Comparison of ENCODE assay signal across 26 mouse cellular contexts in genomic region chr9:14758590-14758989, GRCm38 (mm10). TPM values are rescaled to one million over a fixed set of nuclear protein-coding genes. Genes with fewer than 3 reads are reported as not detected.
DNase-seq lines count a peak whose midpoint lies in the region; ATAC-seq and TF ChIP-seq lines count a peak whose summit lies in the region.
"Had no signal": no experiment of that assay in that cellular context is flagged by ENCODE, and none has a peak within 500 bp of the region (broad histone marks: within the 10 kb centered on the region; RNA-seq: fewer than 3 reads in every experiment).

No protein-coding gene starts in this region.

- H3K79me2 ChIP-seq in liver, adult 2 months (ENCODE audit: control insufficient read depth, insufficient read depth, low read length) = no peaks in the 10 kb centered on the region

- TF ChIP-seq POLR2A in liver, adult 2 months (IDR thresholded peaks at IDR 0.05; ENCODE audit: extremely low read depth, insufficient read depth, low read length) = no peak
- no peak for TF ChIP-seq POLR2A in bone marrow, adult 2 months (IDR thresholded peaks at IDR 0.05; ENCODE audit: borderline replicate concordance, control insufficient read depth, low read depth, low read length)

- H3K4me3 ChIP-seq in liver, adult 2 months (ENCODE audit: insufficient read depth, low read depth, low read length) = no peak overlapping the region
- H3K4me3 ChIP-seq in liver, embryonic 11.5 days (ENCODE audit: low read depth, low read length) = no peak overlapping the region
- H3K4me3 ChIP-seq in bone marrow, adult 2 months (replicated peaks; ENCODE audit: control insufficient read depth, low read depth, low read length) = no peak overlapping the region
- H3K4me3 ChIP-seq: gastrocnemius, adult 2 months; hindbrain, embryonic 15.5 days; layer of hippocampus, adult 2 months; limb, embryonic 15.5 days; stomach, embryonic 15.5 days had no signal

- no peaks in the 10 kb centered on the region for H3K9me3 ChIP-seq in liver, embryonic 11.5 days (ENCODE audit: control insufficient read depth, low read length)
- H3K9me3 ChIP-seq: hindbrain, embryonic 15.5 days; limb, embryonic 15.5 days; stomach, embryonic 15.5 days had no signal

- WGBS in liver, adult 2 months = 59% methylated on average over 7 of the region's 7 CpGs
- 47% methylated on average over 7 of the region's 7 CpGs for WGBS in liver, embryonic 11.5 days
- 23% methylated on average over 7 of the region's 7 CpGs for WGBS in bone marrow, adult 2 months

- no peaks in the 10 kb centered on the region for H3K27me3 ChIP-seq in liver, adult 2 months (ENCODE audit: control insufficient read depth, insufficient read depth, low read length)
- no peaks in the 10 kb centered on the region for H3K27me3 ChIP-seq in liver, embryonic 11.5 days (replicated peaks; ENCODE audit: control insufficient read depth, insufficient read depth, low read length)
- H3K27me3 ChIP-seq: hindbrain, embryonic 15.5 days; stomach, embryonic 15.5 days had no signal

- no peak overlapping the region for H3K9ac ChIP-seq in liver, adult 2 months (ENCODE audit: low read depth, low read length)
- no peak overlapping the region for H3K9ac ChIP-seq in liver, embryonic 11.5 days (ENCODE audit: low read depth, low read length)
- H3K9ac ChIP-seq: hindbrain, embryonic 15.5 days; limb, embryonic 15.5 days; stomach, embryonic 15.5 days had no signal

- no peak overlapping the region for H3K27ac ChIP-seq in liver, adult 2 months (replicated peaks; ENCODE audit: insufficient read depth, low read depth, low read length)
- H3K27ac ChIP-seq in liver, embryonic 11.5 days (ENCODE audit: low read depth, low read length) = no peak overlapping the region
- H3K27ac ChIP-seq in bone marrow, adult 2 months (ENCODE audit: control insufficient read depth, insufficient read depth, low read depth, low read length, poor library complexity) = peak overlapping the region; percentile 32
- H3K27ac ChIP-seq: gastrocnemius, adult 2 months; hindbrain, embryonic 15.5 days; kidney, postnatal 0 days; layer of hippocampus, adult 2 months; limb, embryonic 15.5 days; stomach, embryonic 15.5 days had no signal

- H3K4me2 ChIP-seq in liver, embryonic 11.5 days = no peak overlapping the region
- H3K4me2 ChIP-seq: hindbrain, embryonic 15.5 days; limb, embryonic 15.5 days; midbrain, embryonic 11.5 days; stomach, embryonic 15.5 days had no signal

- ATAC-seq in liver, embryonic 11.5 days (replicated peaks; ENCODE audit: low FRiP score) = no peak
- ATAC-seq in megakaryocyte, adult 5-6 weeks (ENCODE audit: poor library complexity, severe bottlenecking) = peak; percentile 97

- peak; percentile 5 for DNase-seq in liver, adult 2 months (ENCODE audit: extremely low read depth, low read depth, low spot score)
- no peak for DNase-seq in liver, embryonic 11.5 days (ENCODE audit: low spot score)
- peak; percentile 33 for DNase-seq in 3T3-L1 (ENCODE audit: low read depth, low spot score)
- DNase-seq in layer of hippocampus, postnatal 14 days (ENCODE audit: low spot score in 2 of 2) = no peak
- no peak for DNase-seq in yolk sac, embryonic 10.5 days (ENCODE audit: low spot score)
- no peak for DNase-seq in urinary bladder, postnatal 10 days (ENCODE audit: low spot score)
- DNase-seq: adrenal gland, adult 2 months; cerebellum, adult 9-11 months; gastrocnemius, adult 2 months; heart, adult 18-20 months; heart, postnatal 36 days; kidney, adult 11 months; lung, postnatal 10 days; right cerebral cortex, postnatal 25 days had no signal

- TF ChIP-seq CTCF in liver, adult 2 months (IDR thresholded peaks at IDR 0.05; ENCODE audit: low read depth, low read length) = no peak
- TF ChIP-seq CTCF in bone marrow, adult 2 months (IDR thresholded peaks at IDR 0.05; ENCODE audit: control insufficient read depth, insufficient read depth, low read length) = no peak

- H3K4me1 ChIP-seq in liver, adult 2 months (ENCODE audit: control insufficient read depth, insufficient read depth, low read length) = no peaks in the 10 kb centered on the region
- no peaks in the 10 kb centered on the region for H3K4me1 ChIP-seq in liver, embryonic 11.5 days (replicated peaks; ENCODE audit: control insufficient read depth, insufficient read depth, low read length)
- H3K4me1 ChIP-seq in bone marrow, adult 2 months (ENCODE audit: control insufficient read depth, insufficient read depth, low read length) = peaks cover 2% of the 10 kb centered on the region; the same call in 1 of the 2 replicates
- H3K4me1 ChIP-seq: hindbrain, embryonic 15.5 days; limb, embryonic 15.5 days; stomach, embryonic 15.5 days had no signal

- no peaks in the 10 kb centered on the region for H3K36me3 ChIP-seq in liver, adult 2 months (ENCODE audit: control insufficient read depth, insufficient read depth, low read length)
- H3K36me3 ChIP-seq in liver, embryonic 11.5 days (ENCODE audit: control insufficient read depth, insufficient read depth, low read length) = no peaks in the 10 kb centered on the region
- H3K36me3 ChIP-seq: hindbrain, embryonic 15.5 days; limb, embryonic 15.5 days; stomach, embryonic 15.5 days had no signal

RNA-seq across cellular contexts. Expression of gene Fut4, which starts 6.4 kb away (rescaled TPM):
- total RNA-seq in liver, adult 2 months (2014; rRNA removed) = 0.07 and 0.18 TPM in 2 replicates
- 0.05 and 0.17 TPM in 2 replicates for polyA plus RNA-seq in liver, adult 2 months (2012; rRNA removed)
- polyA plus RNA-seq in liver, embryonic 11.5 days (2014; fragmentation: Nextera tagmentation; extraction: Ambion mirVana) = 1.7 and 1.9 TPM in 2 replicates
- polyA plus RNA-seq in bone marrow, adult 2 months (2011; ENCODE audit: insufficient read depth, insufficient read length, low replicate concordance, missing spikeins) = 1.0 and 2.2 TPM in 2 replicates
- 6.9 and 7.2 TPM in 2 replicates for total RNA-seq in megakaryocyte, adult 5-6 weeks (2015)
- total RNA-seq in megakaryocyte, adult 5-6 weeks (2017) = 9.5 and 9.6 TPM in 2 replicates
- under 1 TPM; 0.12 to 0.23 TPM for total RNA-seq in layer of hippocampus, postnatal 14 days (2021)

RNA-seq across cellular contexts. Expression of gene 1700012B09Rik, which starts 12.2 kb away (rescaled TPM):
- total RNA-seq in liver, adult 2 months (2014; rRNA removed) = not detected in 2 replicates
- polyA plus RNA-seq in liver, adult 2 months (2012; rRNA removed) = not detected in 2 replicates
- polyA plus RNA-seq in liver, embryonic 11.5 days (2014; fragmentation: Nextera tagmentation; extraction: Ambion mirVana) = not detected in 2 replicates
- not detected in 2 replicates for polyA plus RNA-seq in bone marrow, adult 2 months (2011; ENCODE audit: insufficient read depth, insufficient read length, low replicate concordance, missing spikeins)
- total RNA-seq in megakaryocyte, adult 5-6 weeks (2015) = 3.4 and 5.6 TPM in 2 replicates
- 1.2 and 1.4 TPM in 2 replicates for total RNA-seq in megakaryocyte, adult 5-6 weeks (2017)
- total RNA-seq in layer of hippocampus, postnatal 14 days (2021) = 1 to 10 TPM in 1 of 2 experiments, not detected in 1; 1.2 TPM
- total RNA-seq: adrenal gland, adult 2 months; gastrocnemius, adult 2 months; heart, adult 18-20 months; heart, postnatal 36 days; left cerebral cortex, postnatal 36 days had no signal
- polyA plus RNA-seq: adrenal gland, adult 2 months; forebrain, embryonic 11.5 days; heart, embryonic 14.5 days; kidney, postnatal 0 days; limb, embryonic 15.5 days; midbrain, embryonic 11.5 days; spleen, adult 2 months; stomach, embryonic 15.5 days had no signal

RNA-seq across cellular contexts. Expression of gene Piwil4, which starts 18.1 kb away (rescaled TPM):
- not detected in 2 replicates for total RNA-seq in liver, adult 2 months (2014; rRNA removed)
- not detected in 2 replicates for polyA plus RNA-seq in liver, adult 2 months (2012; rRNA removed)
- 0.10 and 0.19 TPM in 2 replicates for polyA plus RNA-seq in liver, embryonic 11.5 days (2014; fragmentation: Nextera tagmentation; extraction: Ambion mirVana)
- 3.5 and 8.3 TPM in 2 replicates for polyA plus RNA-seq in bone marrow, adult 2 months (2011; ENCODE audit: insufficient read depth, insufficient read length, low replicate concordance, missing spikeins)
- 0.09 TPM in 1 of 2 replicates, not detected in the other for total RNA-seq in megakaryocyte, adult 5-6 weeks (2015)
- total RNA-seq in megakaryocyte, adult 5-6 weeks (2017) = not detected in 2 replicates
- under 1 TPM in 1 of 2 experiments, not detected in 1; 0.14 TPM for total RNA-seq in layer of hippocampus, postnatal 14 days (2021)
- total RNA-seq: heart, adult 18-20 months; heart, postnatal 36 days; layer of hippocampus, adult 2 months; left cerebral cortex, postnatal 36 days had no signal
- polyA plus RNA-seq: forebrain, embryonic 11.5 days had no signal

RNA-seq across cellular contexts. Expression of gene Mre11a, which starts 25.9 kb away (rescaled TPM):
- 4.0 and 5.7 TPM in 2 replicates for total RNA-seq in liver, adult 2 months (2014; rRNA removed)
- 1.6 TPM in 2 replicates for polyA plus RNA-seq in liver, adult 2 months (2012; rRNA removed)
- 33.5 and 41.9 TPM in 2 replicates for polyA plus RNA-seq in liver, embryonic 11.5 days (2014; fragmentation: Nextera tagmentation; extraction: Ambion mirVana)
- 13.8 and 16.7 TPM in 2 replicates for polyA plus RNA-seq in bone marrow, adult 2 months (2011; ENCODE audit: insufficient read depth, insufficient read length, low replicate concordance, missing spikeins)
- total RNA-seq in megakaryocyte, adult 5-6 weeks (2015) = 15.1 and 19.1 TPM in 2 replicates
- total RNA-seq in megakaryocyte, adult 5-6 weeks (2017) = 42.1 and 49.5 TPM in 2 replicates
- total RNA-seq in layer of hippocampus, postnatal 14 days (2021) = 10 to 100 TPM in 1 of 2 experiments, 1 to 10 TPM in 1; 8.8 to 13.4 TPM

RNA-seq across cellular contexts. Expression of gene Ankrd49, which starts 26.1 kb away (rescaled TPM):
- total RNA-seq in liver, adult 2 months (2014; rRNA removed) = 9.0 and 9.4 TPM in 2 replicates
- polyA plus RNA-seq in liver, adult 2 months (2012; rRNA removed) = 3.6 and 3.7 TPM in 2 replicates
- 65.1 and 67.8 TPM in 2 replicates for polyA plus RNA-seq in liver, embryonic 11.5 days (2014; fragmentation: Nextera tagmentation; extraction: Ambion mirVana)
- 9.0 and 13.5 TPM in 2 replicates for polyA plus RNA-seq in bone marrow, adult 2 months (2011; ENCODE audit: insufficient read depth, insufficient read length, low replicate concordance, missing spikeins)
- 37.1 and 38.4 TPM in 2 replicates for total RNA-seq in megakaryocyte, adult 5-6 weeks (2015)
- total RNA-seq in megakaryocyte, adult 5-6 weeks (2017) = 36.6 and 46.4 TPM in 2 replicates
- total RNA-seq in layer of hippocampus, postnatal 14 days (2021) = 10 to 100 TPM; 17.3 to 18.0 TPM

Comparison
In these comparisons a context has a peak if more than half of its experiments do, and no peak if none do; other contexts are left out.
1. DNase-seq: peak in liver, adult 2 months (single experiment) and 3T3-L1 (single experiment); none in liver, embryonic 11.5 days (single experiment), layer of hippocampus, postnatal 14 days (0 of 2), yolk sac, embryonic 10.5 days (single experiment) and urinary bladder, postnatal 10 days (single experiment).